22 mouse cellular contexts compared by ENCODE assay signal in the genomic region with DNA sequence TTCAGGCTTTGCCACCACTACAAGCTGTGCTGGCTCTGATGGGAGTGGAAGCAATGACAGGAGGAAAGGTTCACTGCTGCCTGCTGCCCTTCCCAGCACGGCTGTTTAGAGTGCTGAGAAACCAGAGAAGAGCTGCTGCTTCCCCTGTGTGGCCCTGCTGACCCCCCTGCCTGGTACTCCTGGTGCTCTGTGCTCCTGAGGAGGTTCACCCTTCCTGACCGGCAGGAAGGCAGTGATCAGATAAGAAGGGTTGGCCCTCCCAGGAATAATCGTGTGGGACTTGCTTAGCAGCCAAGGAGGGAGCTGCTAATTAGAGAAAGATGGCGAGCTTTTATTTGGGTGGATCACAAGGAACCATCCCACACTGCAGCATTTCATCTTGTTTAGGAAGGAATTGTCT. TPM values are rescaled to one million over a fixed set of nuclear protein-coding genes. Genes with fewer than 3 reads are reported as not detected.
DNase-seq lines count a peak whose midpoint lies in the region; ATAC-seq and TF ChIP-seq lines count a peak whose summit lies in the region.
"Had no signal": no experiment of that assay in that cellular context is flagged by ENCODE, and none has a peak within 500 bp of the region (broad histone marks: within the 10 kb centered on the region; RNA-seq: fewer than 3 reads in every experiment).

No protein-coding gene starts in this region.

- no peak overlapping the region for H3K4me2 ChIP-seq in hindbrain, embryonic 11.5 days (replicated peaks; ENCODE audit: low read depth, low read length)
- H3K4me2 ChIP-seq in embryonic facial prominence, embryonic 11.5 days (ENCODE audit: low read depth, low read length): no peak overlapping the region
- H3K4me2 ChIP-seq: embryonic facial prominence, embryonic 13.5 days; hindbrain, embryonic 13.5 days; limb, embryonic 12.5 days; liver, embryonic 12.5 days; lung, embryonic 14.5 days; midbrain, embryonic 11.5 days; stomach, embryonic 15.5 days had no signal

- 31% methylated on average over 4 of the region's 4 CpGs for WGBS in hindbrain, embryonic 10.5 days
- 46% methylated on average over 4 of the region's 4 CpGs for WGBS in hindbrain, embryonic 11.5 days
- 20% methylated on average over 4 of the region's 4 CpGs for WGBS in embryonic facial prominence, embryonic 11.5 days

- peak overlapping the region; percentile 29; the same call in 1 of the 2 replicates for H3K27ac ChIP-seq in hindbrain, embryonic 10.5 days
- no peak overlapping the region for H3K27ac ChIP-seq in hindbrain, embryonic 11.5 days (ENCODE audit: low read depth, low read length)
- H3K27ac ChIP-seq in MEL (ENCODE audit: control insufficient read depth, low read depth, low read length): no peak overlapping the region
- no peak overlapping the region for H3K27ac ChIP-seq in embryonic facial prominence, embryonic 11.5 days (replicated peaks; ENCODE audit: low read depth, low read length)
- H3K27ac ChIP-seq: embryonic facial prominence, embryonic 13.5 days; hindbrain, embryonic 13.5 days; limb, embryonic 12.5 days; liver, embryonic 12.5 days; stomach, embryonic 15.5 days had no signal

- no peak overlapping the region for H3K9ac ChIP-seq in hindbrain, embryonic 11.5 days (ENCODE audit: low read depth, low read length)
- no peak overlapping the region for H3K9ac ChIP-seq in MEL (ENCODE audit: control insufficient read depth, low read depth, low read length, poor library complexity, severe bottlenecking)
- H3K9ac ChIP-seq in embryonic facial prominence, embryonic 11.5 days (replicated peaks; ENCODE audit: low read length): no peak overlapping the region
- H3K9ac ChIP-seq: embryonic facial prominence, embryonic 13.5 days; hindbrain, embryonic 13.5 days; limb, embryonic 12.5 days; liver, embryonic 12.5 days; lung, embryonic 14.5 days; stomach, embryonic 15.5 days had no signal

- DNase-seq in embryo, embryonic 10 days (ENCODE audit: low spot score): peak; percentile 23
- DNase-seq in embryo, embryonic 11 days: no peak
- no peak for DNase-seq in hindbrain, embryonic 10.5 days (ENCODE audit: low spot score)
- no peak for DNase-seq in hindbrain, embryonic 11.5 days (ENCODE audit: low spot score)
- no peak for DNase-seq in MEL (ENCODE audit: low read depth, low spot score)
- DNase-seq in embryonic facial prominence, embryonic 11.5 days (ENCODE audit: low spot score): peak; percentile 14
- no peak for DNase-seq in urinary bladder, postnatal 14 days (ENCODE audit: low spot score)
- DNase-seq: gastrocnemius, postnatal 36 days; lung, embryonic 14.5 days; lung, postnatal 4 days; right cerebral cortex, postnatal 25 days; thymus, adult 18-20 months had no signal

- no peak for TF ChIP-seq POLR2A in MEL (IDR thresholded peaks at IDR 0.05; ENCODE audit: control insufficient read depth in 1 of 2, insufficient read depth in 1 of 2, low read depth in 1 of 2, low read length in 2 of 2, poor library complexity in 1 of 2)

- H3K4me3 ChIP-seq in hindbrain, embryonic 10.5 days: no peak overlapping the region
- H3K4me3 ChIP-seq in hindbrain, embryonic 11.5 days (ENCODE audit: low read depth, low read length): no peak overlapping the region
- no peak overlapping the region for H3K4me3 ChIP-seq in MEL (ENCODE audit: control insufficient read depth in 1 of 2, insufficient read depth in 1 of 2, low read depth in 2 of 2, low read length in 2 of 2)
- no peak overlapping the region for H3K4me3 ChIP-seq in embryonic facial prominence, embryonic 11.5 days (ENCODE audit: low read depth, low read length)
- H3K4me3 ChIP-seq: embryonic facial prominence, embryonic 13.5 days; hindbrain, embryonic 13.5 days; limb, embryonic 12.5 days; liver, embryonic 12.5 days; stomach, embryonic 15.5 days had no signal

- ATAC-seq in hindbrain, embryonic 11.5 days (ENCODE audit: low FRiP score): no peak
- ATAC-seq in embryonic facial prominence, embryonic 11.5 days (replicated peaks; ENCODE audit: insufficient number of reproducible peaks, low FRiP score, low TSS enrichment, low read depth): no peak
- no peak for ATAC-seq in activated CD4-positive, CD25-positive, alpha-beta regulatory T cell, adult 4 months
- ATAC-seq: forebrain, embryonic 14.5 days; inflammation-experienced regulatory T-cells, adult 6 months; liver, embryonic 12.5 days had no signal

- H3K9me3 ChIP-seq in hindbrain, embryonic 10.5 days: no peaks in the 10 kb centered on the region
- no peaks in the 10 kb centered on the region for H3K9me3 ChIP-seq in hindbrain, embryonic 11.5 days (ENCODE audit: control insufficient read depth, low read length)
- H3K9me3 ChIP-seq in MEL (replicated peaks; ENCODE audit: insufficient read depth, low read length): no peaks in the 10 kb centered on the region
- H3K9me3 ChIP-seq in embryonic facial prominence, embryonic 11.5 days (replicated peaks; ENCODE audit: control insufficient read depth, low read length): no peaks in the 10 kb centered on the region
- H3K9me3 ChIP-seq: embryonic facial prominence, embryonic 13.5 days; hindbrain, embryonic 13.5 days; limb, embryonic 12.5 days; liver, embryonic 12.5 days; stomach, embryonic 15.5 days had no signal

- H3K27me3 ChIP-seq in hindbrain, embryonic 10.5 days (ENCODE audit: insufficient read depth, poor library complexity, severe bottlenecking): no peaks in the 10 kb centered on the region
- no peaks in the 10 kb centered on the region for H3K27me3 ChIP-seq in hindbrain, embryonic 11.5 days (ENCODE audit: control insufficient read depth, insufficient read depth, low read length)
- no peaks in the 10 kb centered on the region for H3K27me3 ChIP-seq in MEL (ENCODE audit: control insufficient read depth in 1 of 2, insufficient read depth in 2 of 2, low read length in 2 of 2)
- no peaks in the 10 kb centered on the region for H3K27me3 ChIP-seq in embryonic facial prominence, embryonic 11.5 days (ENCODE audit: control insufficient read depth, insufficient read depth, low read length)
- H3K27me3 ChIP-seq: CH12.LX; embryonic facial prominence, embryonic 13.5 days; hindbrain, embryonic 13.5 days; limb, embryonic 12.5 days; liver, embryonic 12.5 days; stomach, embryonic 15.5 days had no signal

- no peak for TF ChIP-seq CTCF in MEL (IDR thresholded peaks at IDR 0.05 in 2 of 3, conservative IDR thresholded peaks at IDR 0.05 in 1 of 3; ENCODE audit: control insufficient read depth in 1 of 3, insufficient read depth in 1 of 3, low read depth in 2 of 3, low read length in 3 of 3, poor library complexity in 1 of 3, severe bottlenecking in 1 of 3)

- TF ChIP-seq RAD21 in MEL (IDR thresholded peaks at IDR 0.05; ENCODE audit: low read depth, low read length): no peak

- H3K36me3 ChIP-seq in hindbrain, embryonic 10.5 days: no peaks in the 10 kb centered on the region
- no peaks in the 10 kb centered on the region for H3K36me3 ChIP-seq in hindbrain, embryonic 11.5 days (ENCODE audit: control insufficient read depth, insufficient read depth, low read length)
- H3K36me3 ChIP-seq in MEL (ENCODE audit: control insufficient read depth in 1 of 2, insufficient read depth in 2 of 2, low read length in 2 of 2): peaks cover 0 to 4% of the 10 kb centered on the region in 2 experiments; a peak in 1 of 4 replicates
- H3K36me3 ChIP-seq in embryonic facial prominence, embryonic 11.5 days (replicated peaks; ENCODE audit: control insufficient read depth, insufficient read depth, low read depth, low read length): no peaks in the 10 kb centered on the region
- H3K36me3 ChIP-seq: embryonic facial prominence, embryonic 13.5 days; hindbrain, embryonic 13.5 days; limb, embryonic 12.5 days; liver, embryonic 12.5 days; stomach, embryonic 15.5 days had no signal

- TF ChIP-seq EP300 in MEL (IDR thresholded peaks at IDR 0.05; ENCODE audit: low read depth in 1 of 2, low read length in 2 of 2): no peak

- H3K4me1 ChIP-seq in hindbrain, embryonic 10.5 days (replicated peaks): peaks cover 6% of the 10 kb centered on the region
- no peaks in the 10 kb centered on the region for H3K4me1 ChIP-seq in hindbrain, embryonic 11.5 days (replicated peaks; ENCODE audit: control insufficient read depth, insufficient read depth, low read length)
- peaks cover 0 to 8% of the 10 kb centered on the region in 2 experiments; a peak in 2 of 4 replicates for H3K4me1 ChIP-seq in MEL (ENCODE audit: control insufficient read depth in 1 of 2, insufficient read depth in 2 of 2, low read length in 2 of 2)
- no peaks in the 10 kb centered on the region for H3K4me1 ChIP-seq in embryonic facial prominence, embryonic 11.5 days (ENCODE audit: control insufficient read depth, insufficient read depth, low read length)
- H3K4me1 ChIP-seq: hindbrain, embryonic 13.5 days; stomach, embryonic 15.5 days had no signal

- H3K79me2 ChIP-seq in MEL (ENCODE audit: control insufficient read depth, insufficient read depth, low read length, poor library complexity): no peaks in the 10 kb centered on the region

TF ChIP-seq in MEL, 35 proteins besides CTCF, POLR2A, EP300 and RAD21:
- no peak for TF ChIP-seq MAFK (IDR thresholded peaks at IDR 0.05; ENCODE audit: borderline replicate concordance, low read depth, low read length)
- 0 out of 2 replicates have a peak, but pooled peaks have one; percentile 20 for TF ChIP-seq GATA1 (IDR thresholded peaks at IDR 0.05; ENCODE audit: low read depth, low read length)

RNA-seq across cellular contexts. Expression of a gene that starts 15.8 kb away (rescaled TPM):
- 2.1 and 2.7 TPM in 2 replicates for polyA plus RNA-seq in hindbrain, embryonic 10.5 days (2016; fragmentation: Nextera tagmentation; extraction: Ambion mirVana)
- polyA plus RNA-seq in hindbrain, embryonic 11.5 days (2014; fragmentation: Nextera tagmentation; extraction: Ambion mirVana): 1.9 and 2.1 TPM in 2 replicates
- 0.92 and 1.9 TPM in 2 replicates for total RNA-seq in MEL (2012; rRNA removed)
- 1 to 10 TPM in 1 of 2 experiments, not detected in 1; 7.0 TPM for polyA plus RNA-seq in MEL (2012; ENCODE audit: insufficient read depth in 1 of 2, insufficient read length in 2 of 2, low read depth in 1 of 2, low replicate concordance in 2 of 2, missing spikeins in 1 of 2)
- polyA plus RNA-seq in embryonic facial prominence, embryonic 11.5 days (2014; fragmentation: Nextera tagmentation; extraction: Ambion mirVana): 2.0 and 2.1 TPM in 2 replicates
- polyA plus RNA-seq in activated CD4-positive, CD25-positive, alpha-beta regulatory T cell, adult 4 months (2017; shearing (Covaris generic)): 1 to 10 TPM; 2.5 to 3.7 TPM

Comparison
In these comparisons a context has a peak if more than half of its experiments do, and no peak if none do; other contexts are left out.
1. DNase-seq: peak in embryo, embryonic 10 days (single experiment) and embryonic facial prominence, embryonic 11.5 days (single experiment); none in embryo, embryonic 11 days (single experiment), hindbrain, embryonic 10.5 days (single experiment), hindbrain, embryonic 11.5 days (single experiment), MEL (single experiment) and urinary bladder, postnatal 14 days (single experiment).